Mouse (Mus musculus) liver, postnatal 0 days (tissue): ENCODE measurements around the gene Lrguk.

Experiments
- CTCF ChIP-seq: sonication (generic); IDR thresholded peaks from 2 replicates; pipeline ENCODE4 v1.5.1; 2016; ENCODE audit warnings: antibody characterized with exemption, low read depth
- EP300 ChIP-seq: IDR thresholded peaks from 2 replicates; pipeline ENCODE4 v1.6.1; 2016; ENCODE audit warnings: antibody characterized with exemption, low read depth, mild to moderate bottlenecking

DNA sequence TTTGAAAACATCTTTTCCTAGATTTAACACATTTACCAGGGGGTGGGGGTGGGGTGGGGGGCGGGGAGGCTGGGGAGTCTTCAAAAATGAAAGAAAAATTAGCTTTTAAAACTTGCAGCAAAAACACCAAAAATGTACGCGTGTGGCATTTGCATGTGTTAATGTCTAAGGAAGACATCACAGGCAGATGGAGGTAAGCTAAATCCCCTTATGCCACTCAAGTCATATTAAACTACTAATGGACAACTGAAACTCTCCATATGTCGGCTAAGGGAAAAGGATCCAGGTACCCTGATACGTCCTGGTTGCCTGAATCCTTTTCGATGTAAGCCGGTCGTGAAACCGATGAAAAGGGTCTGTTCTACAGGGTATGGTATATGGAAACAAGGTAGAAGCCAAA is 119.8 kb downstream of the Lrguk start:
- TF ChIP-seq CTCF = no peak
- no peak for TF ChIP-seq EP300
